Mouse (Mus musculus) induced T-regulatory cell, adult 2 months (primary cell): ENCODE results near the gene Cd38.

Experiments used
- DNase-seq: peaks from one replicate; pipeline ENCODE4 v3.0.0-alpha.2; 2012; ENCODE audit warnings: low read depth

The Cd38 gene

GRCm38 (mm10) chr5:43868253-43868652, at the start of gene Cd38:
Gene Cd38, plus strand, starts transcription at chr5:43868553.
- peak; percentile 6 for DNase-seq

DNA sequence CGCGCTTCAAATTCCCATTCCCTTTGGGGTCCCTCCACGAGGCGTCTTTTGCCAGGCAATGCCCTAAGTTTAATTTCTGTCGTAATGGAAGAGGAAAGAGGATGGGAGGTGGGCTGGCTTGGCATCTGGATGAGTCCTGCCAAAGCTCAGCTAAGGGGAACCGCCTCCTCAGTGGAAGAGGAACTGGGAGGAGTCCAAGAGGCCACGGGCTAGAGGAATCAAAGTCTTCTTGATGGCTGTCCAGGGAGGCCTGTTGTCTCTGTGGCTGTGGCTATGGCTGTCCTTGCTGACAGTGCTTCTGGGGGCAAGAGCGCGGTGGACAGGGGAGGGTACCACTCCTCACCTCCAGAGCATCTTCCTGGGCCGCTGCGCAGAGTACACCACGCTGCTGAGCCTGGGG, 49.7 kb upstream of the Cd38 start, which contains the start of gene Bst1:
Gene Bst1 (plus strand): TSS at position 191 of the 400 bp plus-strand sequence.
- DNase-seq = no peak

GRCm38 (mm10) chr5:43820785-43821184, 47.6 kb upstream of the Cd38 start:
- no peak for DNase-seq

GRCm38 (mm10) chr5:43821538-43821937, 46.8 kb upstream of the Cd38 start, which contains the start of gene Fbxl5:
Gene Fbxl5, minus strand, starts transcription at chr5:43821638.
- no peak for DNase-seq

- no peak for DNase-seq
These were observed 46.2 kb upstream of the Cd38 start for GRCm38 (mm10) chr5:43822199-43822598.

GRCm38 (mm10) chr5:43822824-43823223, 45.5 kb upstream of the Cd38 start:
- no peak for DNase-seq

DNA sequence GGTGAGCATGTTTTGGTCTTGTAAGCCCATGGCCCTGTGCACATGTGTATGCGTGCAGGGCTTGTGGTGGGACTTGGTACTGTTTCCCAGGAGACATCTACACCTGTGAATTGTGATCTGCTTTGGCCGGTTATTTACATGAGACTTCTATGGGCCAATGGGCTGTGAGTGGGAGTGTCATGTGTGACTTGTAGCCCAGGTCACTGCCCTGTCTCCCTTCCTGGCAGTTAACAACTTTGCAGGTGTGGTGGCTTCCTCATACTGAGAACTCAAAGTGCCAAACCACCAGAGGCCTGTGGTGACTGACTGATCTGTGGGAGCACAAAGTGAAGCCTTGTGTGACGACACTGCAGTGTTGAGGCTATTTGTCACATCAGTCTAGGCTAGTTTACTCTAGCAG, 43.8 kb upstream of the Cd38 start:
- DNase-seq = peak; percentile 63

- DNase-seq = no peak
These were observed 41.5 kb upstream of the Cd38 start for GRCm38 (mm10) chr5:43826883-43827282.

DNA sequence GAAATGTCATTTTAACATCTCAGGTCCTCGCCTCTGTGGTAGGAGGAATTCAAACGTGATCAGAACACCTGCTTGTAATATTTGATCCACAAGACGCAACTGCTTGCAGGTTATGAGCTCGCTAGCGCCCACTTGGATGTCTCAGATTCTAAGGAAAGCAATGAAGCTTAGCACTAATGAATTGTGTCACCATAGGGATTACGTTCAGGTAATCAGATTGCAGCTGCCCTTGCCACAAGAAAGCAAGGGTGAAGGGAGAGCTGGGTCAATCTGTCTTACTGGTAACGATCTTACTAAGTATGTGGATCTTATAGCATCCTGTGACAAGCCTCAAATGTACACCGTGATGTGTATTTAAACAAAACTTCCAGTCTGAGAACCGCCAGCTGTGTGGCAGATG, 41.0 kb upstream of the Cd38 start:
- no peak for DNase-seq

GRCm38 (mm10) chr5:43836590-43836989, 31.8 kb upstream of the Cd38 start:
- DNase-seq = no peak

GRCm38 (mm10) chr5:43837372-43837771, 31.0 kb upstream of the Cd38 start:
- peak; percentile 79 for DNase-seq

- peak; percentile 90 for DNase-seq
These were observed 27.0 kb upstream of the Cd38 start for GRCm38 (mm10) chr5:43841144-43842010.

GRCm38 (mm10) chr5:43842011-43842285, 26.4 kb upstream of the Cd38 start:
- DNase-seq = no peak

DNA sequence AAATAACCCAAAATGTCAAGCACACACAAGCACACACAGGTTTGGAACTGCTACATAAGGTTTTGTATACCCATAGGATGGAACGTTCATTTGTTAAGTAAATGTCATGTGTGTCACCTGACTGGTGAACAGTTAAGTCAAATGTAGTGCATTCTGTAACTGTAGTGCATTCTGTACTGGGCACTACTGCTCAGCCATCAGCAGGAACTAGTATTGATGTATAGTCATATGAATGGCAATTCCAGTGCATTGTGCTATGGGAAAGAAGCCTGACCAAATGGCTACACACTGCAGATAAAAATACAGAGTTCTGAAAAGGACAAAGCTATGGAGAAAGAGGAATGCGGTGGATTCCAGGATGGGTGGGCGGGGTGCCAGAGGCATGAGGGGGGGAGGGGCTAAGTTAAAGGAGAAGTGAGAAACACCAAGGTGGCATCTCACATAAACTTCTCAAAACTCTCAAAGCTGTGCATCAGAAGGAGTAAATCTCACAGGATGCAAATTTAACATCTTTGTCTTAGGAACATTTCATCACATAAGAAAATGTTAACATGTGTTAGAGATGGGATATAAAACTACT, 25.7 kb upstream of the Cd38 start:
- no peak for DNase-seq

GRCm38 (mm10) chr5:43845083-43845482, 23.3 kb upstream of the Cd38 start:
- no peak for DNase-seq

DNA sequence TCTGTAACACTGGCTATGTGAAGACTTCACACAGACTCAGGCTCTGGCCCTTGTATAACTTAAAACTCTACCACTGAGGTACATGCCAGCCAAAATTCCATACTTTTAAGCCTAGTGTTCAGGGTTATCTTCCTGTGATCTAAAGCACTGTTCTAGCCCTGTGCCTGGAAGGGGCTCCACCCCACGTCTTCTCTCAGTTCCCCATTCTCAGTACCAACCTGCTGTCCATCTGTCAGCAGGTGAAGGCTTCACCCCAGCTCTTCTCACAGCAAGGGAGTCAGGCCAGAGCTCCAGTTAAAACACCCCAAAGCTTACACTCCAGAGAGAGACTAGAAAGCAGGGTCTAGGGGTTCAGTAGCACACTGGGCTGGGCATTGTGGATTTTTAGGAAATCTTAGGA, 22.7 kb upstream of the Cd38 start:
- DNase-seq = no peak

- no peak for DNase-seq
These were observed 22.1 kb upstream of the Cd38 start for GRCm38 (mm10) chr5:43846227-43846626.

DNA sequence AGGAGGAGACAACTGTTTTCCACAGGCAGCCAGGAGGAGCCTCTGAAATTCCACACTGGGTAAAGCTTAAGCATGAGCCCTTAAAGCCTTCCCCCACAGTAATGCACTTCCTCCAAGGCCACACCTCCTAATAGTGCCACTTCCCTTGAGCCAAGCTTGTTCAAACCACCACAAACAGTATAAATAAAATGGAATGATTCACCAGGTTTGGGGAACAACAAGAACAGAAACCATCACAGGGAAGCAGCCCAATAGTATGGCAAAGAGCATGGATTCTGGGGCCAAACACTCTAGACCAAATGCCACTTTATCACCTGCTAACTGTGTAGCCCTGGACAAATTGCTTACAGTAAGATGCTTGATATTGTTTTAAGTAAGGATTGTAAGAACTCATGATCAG, 20.8 kb upstream of the Cd38 start:
- DNase-seq = no peak

DNA sequence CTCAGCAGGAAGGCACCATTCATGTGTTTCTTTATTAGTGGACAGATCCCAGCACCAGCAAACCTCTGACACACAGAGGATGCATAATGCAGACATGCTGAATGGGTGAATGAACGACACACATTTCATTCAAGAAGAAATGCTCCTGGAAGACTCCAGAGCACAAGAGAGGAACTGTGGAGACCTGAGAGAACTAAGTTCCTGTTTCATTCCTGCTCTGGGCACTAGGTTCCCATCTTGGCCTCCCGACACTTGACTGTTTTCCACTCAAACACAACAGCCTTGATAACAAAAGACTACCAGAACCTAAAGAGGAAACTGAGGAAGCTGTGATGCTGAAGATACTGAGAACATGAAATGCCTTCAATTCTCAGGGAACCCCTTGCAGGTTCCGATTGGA, 20.1 kb upstream of the Cd38 start:
- no peak for DNase-seq

GRCm38 (mm10) chr5:43853096-43853867, 15.1 kb upstream of the Cd38 start:
- DNase-seq = no peak

DNA sequence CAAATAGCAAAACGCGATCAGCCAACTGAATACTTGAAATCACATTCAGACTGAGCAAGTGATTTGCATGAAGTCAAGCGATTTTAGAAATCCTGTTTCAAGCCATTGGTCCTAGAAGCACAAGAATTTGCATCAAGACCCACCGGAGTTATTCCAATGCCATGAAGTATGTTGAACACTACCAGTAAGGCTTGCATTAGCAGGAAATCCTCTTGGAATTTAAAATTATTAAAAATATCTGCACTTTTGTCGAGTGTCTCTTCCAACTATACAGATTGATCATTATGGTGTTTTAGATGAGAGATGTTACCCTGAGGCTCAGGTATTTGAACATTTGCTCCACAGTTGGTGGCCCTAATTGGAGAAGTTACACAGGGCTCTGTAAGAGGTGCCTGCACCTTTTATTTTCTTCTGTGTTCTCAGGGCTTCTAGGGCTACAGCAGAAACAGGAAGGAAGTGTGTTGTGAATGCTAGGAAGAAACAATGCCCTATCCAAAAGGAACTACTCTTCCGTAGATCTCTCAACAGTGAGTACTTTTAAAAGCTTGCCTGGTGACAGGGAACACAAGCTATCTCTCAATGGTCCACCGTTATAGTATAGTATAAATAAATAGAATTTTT, 14.4 kb upstream of the Cd38 start:
- DNase-seq = no peak

GRCm38 (mm10) chr5:43855769-43856168, 12.6 kb upstream of the Cd38 start:
- DNase-seq = no peak

DNA sequence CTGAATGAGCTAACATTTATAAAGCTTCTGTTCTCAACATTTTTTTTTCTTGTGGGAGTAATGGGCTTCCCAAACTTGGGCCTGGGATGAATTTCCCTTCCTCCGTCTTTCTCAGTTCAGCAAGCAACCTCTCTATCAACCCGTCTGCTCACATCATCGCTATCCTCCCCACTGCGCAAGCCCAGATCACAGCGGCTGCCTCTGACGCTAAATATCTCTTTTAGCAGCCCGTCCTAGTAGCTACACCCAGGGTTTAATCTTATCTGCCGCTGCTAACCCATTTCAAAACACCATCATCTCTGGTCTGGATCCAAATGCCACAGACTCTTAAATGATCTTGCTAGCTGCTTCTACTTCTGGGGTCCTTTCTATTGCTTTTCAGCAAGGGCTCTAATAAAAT, 8.7 kb upstream of the Cd38 start:
- DNase-seq = no peak
